In genomic region chr19:60310591-60310990, GRCm38 (mm10) we compare ENCODE assay signal across 9 mouse cellular contexts.
DNase-seq lines count a peak whose midpoint lies in the region; ATAC-seq and TF ChIP-seq lines count a peak whose summit lies in the region.
"Had no signal": no experiment of that assay in that cellular context is flagged by ENCODE, and none has a peak within 500 bp of the region (broad histone marks: within the 10 kb centered on the region; RNA-seq: fewer than 3 reads in every experiment).

No protein-coding gene starts in this region.

- no peak for TF ChIP-seq EP300 in CH12.LX (IDR thresholded peaks at IDR 0.05; ENCODE audit: low read length)

- H3K9me3 ChIP-seq in CH12.LX (replicated peaks; ENCODE audit: low read length): no peaks in the 10 kb centered on the region
- H3K9me3 ChIP-seq: limb, embryonic 15.5 days had no signal

- H3K4me3 ChIP-seq in CH12.LX (replicated peaks in 1 of 3; ENCODE audit: low read depth in 2 of 3, low read length in 2 of 3, poor library complexity in 1 of 3): no peak overlapping the region
- H3K4me3 ChIP-seq in gastrocnemius, adult 2 months: no peak overlapping the region
- H3K4me3 ChIP-seq: limb, embryonic 15.5 days had no signal

- ATAC-seq in common myeloid progenitor, adult 5-6 weeks (replicated peaks; ENCODE audit: low read depth, poor library complexity, severe bottlenecking): peak; percentile 82

- H3K4me2 ChIP-seq in CH12.LX (ENCODE audit: insufficient read depth, low read depth, poor library complexity, severe bottlenecking): no peak overlapping the region
- H3K4me2 ChIP-seq: limb, embryonic 15.5 days had no signal

- dilution Hi-C loops in CH12.LX (cut with MboI; ENCODE audit: extremely low pct_ligation_motif_present, extremely low pct_unique_long_range_greater_than_20kb, low sequenced_read_pairs): no loop called here

- intact Hi-C loops in gastrocnemius, adult 2 months (cut with DNase I): loop anchor here (5.0 to 10.0 kb wide), 2 partner anchors 858 to 896 kb away; no protein-coding TSS in a partner anchor

- H3K27me3 ChIP-seq in CH12.LX (replicated peaks): no peaks in the 10 kb centered on the region
- H3K27me3 ChIP-seq: limb, embryonic 15.5 days had no signal

- TF ChIP-seq RAD21 in CH12.LX (IDR thresholded peaks at IDR 0.05; ENCODE audit: low read depth, low read length): peak; percentile 85

- in situ Hi-C loops in CH12.LX (cut with MboI; ENCODE audit: low pct_ligation_motif_present, low pct_unique_long_range_greater_than_20kb, low sequenced_read_pairs): no loop called here

- no peak overlapping the region for H3K9ac ChIP-seq in CH12.LX (ENCODE audit: insufficient read depth, low read depth)
- H3K9ac ChIP-seq: limb, embryonic 15.5 days had no signal

- H3K27ac ChIP-seq in CH12.LX (ENCODE audit: insufficient read depth, low read depth): no peak overlapping the region
- H3K27ac ChIP-seq in gastrocnemius, adult 2 months: no peak overlapping the region
- H3K27ac ChIP-seq: limb, embryonic 15.5 days had no signal

- peak; percentile 60 to 85 for TF ChIP-seq CTCF in CH12.LX (conservative IDR thresholded peaks at IDR 0.05 in 1 of 2, IDR thresholded peaks at IDR 0.05 in 1 of 2; ENCODE audit: low read depth in 2 of 2, low read length in 2 of 2)
- peak; percentile 87 for TF ChIP-seq CTCF in gastrocnemius, adult 2 months (IDR thresholded peaks at IDR 0.05)

- no peaks in the 10 kb centered on the region for H3K79me2 ChIP-seq in CH12.LX (replicated peaks; ENCODE audit: control insufficient read depth, extremely low read depth, insufficient read depth, poor library complexity, severe bottlenecking)

- H3K36me3 ChIP-seq in CH12.LX (replicated peaks in 1 of 2; ENCODE audit: control insufficient read depth in 1 of 2, insufficient read depth in 1 of 2, low read length in 1 of 2): no peaks in the 10 kb centered on the region
- H3K36me3 ChIP-seq: limb, embryonic 15.5 days had no signal

- H3K4me1 ChIP-seq in CH12.LX (ENCODE audit: control insufficient read depth in 1 of 2, insufficient read depth in 2 of 2): no peaks in the 10 kb centered on the region
- H3K4me1 ChIP-seq: limb, embryonic 15.5 days had no signal

- TF ChIP-seq POLR2A in CH12.LX (IDR thresholded peaks at IDR 0.05; ENCODE audit: low read depth, low read length): no peak

- peak; percentile 81 for DNase-seq in CH12.LX (ENCODE audit: extremely low read depth)
- peak; percentile 44 to 84 for DNase-seq in adrenal gland, adult (ENCODE audit: inconsistent age in 2 of 2, low spot score in 1 of 2)
- peak; percentile 64 for DNase-seq in gastrocnemius, adult 2 months
- peak; percentile 43 to 85 for DNase-seq in layer of hippocampus, adult 18-20 months (ENCODE audit: low spot score in 2 of 2)
- peak; percentile 80 for DNase-seq in lung, postnatal 14 days
- DNase-seq in right cerebral cortex, postnatal 14 days: peak; percentile 80
- peak; percentile 20 for DNase-seq in yolk sac, embryonic 10.5 days (ENCODE audit: low spot score)

TF ChIP-seq in CH12.LX, 34 proteins besides CTCF, POLR2A, EP300 and RAD21:
- TF ChIP-seq ZC3H11A (IDR thresholded peaks at IDR 0.05; ENCODE audit: low read depth, low read length) (0 out of 2 replicates have a peak, but pooled peaks have one; percentile 13), JUND (conservative IDR thresholded peaks at IDR 0.05; ENCODE audit: low read depth, low read length) (no peak), SMC3 (IDR thresholded peaks at IDR 0.05; ENCODE audit: low read depth, low read length) (peak; percentile 79)

Comparison
In these comparisons a context has a peak if more than half of its experiments do, and no peak if none do; other contexts are left out.
1. DNase-seq: peak in every context shown above with its lines; median percentile 81 in CH12.LX; 80 in lung, postnatal 14 days; 80 in right cerebral cortex, postnatal 14 days; 64 in adrenal gland, adult; 64 in gastrocnemius, adult 2 months; 64 in layer of hippocampus, adult 18-20 months; 20 in yolk sac, embryonic 10.5 days.